Mouse (Mus musculus) mouse trophoblast stem cell (cell line): ENCODE measurements around the gene Hnrnpm.

ENCODE experiments used
- in situ Hi-C, 2 experiments: fragments of 300-500 bp; cut with MseI, MboI; formaldehyde crosslinking; loops; 2 replicates in 1 of 2; 3 replicates in 1 of 2; pipeline ENCODE4 v1.15.1; 2025

Hnrnpm gene

GRCm38 (mm10) chr17:33598506-33598905 lies 88.2 kb downstream of the Hnrnpm start:
- in situ Hi-C loops, result no loop called here

GRCm38 (mm10) chr17:33597271-33597670 lies 89.4 kb downstream of the Hnrnpm start:
- in situ Hi-C loops, result no loop called here
